8 mouse cellular contexts compared by ENCODE assay signal in genomic region chr16:33859988-33860700, GRCm38 (mm10). TPM values are rescaled to one million over a fixed set of nuclear protein-coding genes. Genes with fewer than 3 reads are reported as not detected.
DNase-seq lines count a peak whose midpoint lies in the region; ATAC-seq and TF ChIP-seq lines count a peak whose summit lies in the region.

No protein-coding gene starts in this region.

- H3K4me3 ChIP-seq in CH12.LX (replicated peaks in 1 of 3; ENCODE audit: low read depth in 2 of 3, low read length in 2 of 3, poor library complexity in 1 of 3), result no peak overlapping the region
- H3K4me3 ChIP-seq in bone marrow, adult 2 months (replicated peaks; ENCODE audit: control insufficient read depth, low read depth, low read length), result peak overlapping the region; percentile 21
- no peak overlapping the region for H3K4me3 ChIP-seq in forebrain, embryonic 15.5 days
- H3K4me3 ChIP-seq in liver, embryonic 13.5 days (replicated peaks), result no peak overlapping the region

- 41% methylated on average over 14 of the region's 14 CpGs for WGBS in bone marrow, adult 2 months
- WGBS in forebrain, embryonic 15.5 days, result 37% methylated on average over 14 of the region's 14 CpGs
- WGBS in liver, embryonic 13.5 days (ENCODE audit: insufficient replicate concordance), result 44% methylated on average over 14 of the region's 14 CpGs

- in situ Hi-C loops in CH12.LX (cut with MboI; ENCODE audit: low pct_ligation_motif_present, low pct_unique_long_range_greater_than_20kb, low sequenced_read_pairs), result no loop called here

- peak; percentile 93 for ATAC-seq in forebrain, embryonic 15.5 days (replicated peaks)
- no peak for ATAC-seq in liver, embryonic 13.5 days (ENCODE audit: low read depth)

- H3K4me1 ChIP-seq in CH12.LX (ENCODE audit: control insufficient read depth in 1 of 2, insufficient read depth in 2 of 2), result peaks cover 0 to 10% of the 10 kb centered on the region in 2 experiments; a peak in 1 of 4 replicates
- H3K4me1 ChIP-seq in bone marrow, adult 2 months (ENCODE audit: control insufficient read depth, insufficient read depth, low read length), result peaks cover 3% of the 10 kb centered on the region
- peaks cover 13% of the 10 kb centered on the region for H3K4me1 ChIP-seq in forebrain, embryonic 15.5 days
- H3K4me1 ChIP-seq in liver, embryonic 13.5 days (replicated peaks), result peaks cover 3% of the 10 kb centered on the region; the same call in 1 of the 2 replicates

- H3K4me2 ChIP-seq in CH12.LX (ENCODE audit: insufficient read depth, low read depth, poor library complexity, severe bottlenecking), result no peak overlapping the region
- peak overlapping the region; percentile 28 for H3K4me2 ChIP-seq in forebrain, embryonic 15.5 days (replicated peaks)
- 0 out of 2 replicates have a peak overlapping the region, but pooled peaks have one; percentile 3 for H3K4me2 ChIP-seq in liver, embryonic 13.5 days

- H3K9ac ChIP-seq in CH12.LX (ENCODE audit: insufficient read depth, low read depth), result no peak overlapping the region
- 0 out of 2 replicates have a peak overlapping the region, but pooled peaks have one; percentile 21 for H3K9ac ChIP-seq in forebrain, embryonic 15.5 days (replicated peaks)
- H3K9ac ChIP-seq in liver, embryonic 13.5 days, result no peak overlapping the region

- peaks cover 1% of the 10 kb centered on the region for H3K27me3 ChIP-seq in CH12.LX (replicated peaks)
- no peaks in the 10 kb centered on the region for H3K27me3 ChIP-seq in forebrain, embryonic 15.5 days
- H3K27me3 ChIP-seq in liver, embryonic 13.5 days, result no peaks in the 10 kb centered on the region

- TF ChIP-seq CTCF in CH12.LX (conservative IDR thresholded peaks at IDR 0.05 in 1 of 2, IDR thresholded peaks at IDR 0.05 in 1 of 2; ENCODE audit: low read depth in 2 of 2, low read length in 2 of 2), result peak in 1 of 2 experiments; percentile 37; a peak in 2 of 4 replicates
- peak; percentile 22; the same call in 1 of the 2 replicates for TF ChIP-seq CTCF in bone marrow, adult 2 months (IDR thresholded peaks at IDR 0.05; ENCODE audit: control insufficient read depth, insufficient read depth, low read length)

- no peak; the same call in 1 of the 2 replicates for TF ChIP-seq RAD21 in CH12.LX (IDR thresholded peaks at IDR 0.05; ENCODE audit: low read depth, low read length)

- intact Hi-C loops in heart, postnatal 10 days (cut with DNase I), result no loop called here

- no peak for DNase-seq in CH12.LX (ENCODE audit: extremely low read depth)
- peak; percentile 91 to 92 for DNase-seq in heart, postnatal 10 days
- DNase-seq in kidney, postnatal 36 days, result peak; percentile 93
- DNase-seq in liver, embryonic 13.5 days, result no peak
- peak; percentile 33 for DNase-seq in retina, adult 2 months (ENCODE audit: low read depth, low spot score)
- no peak for DNase-seq in embryo, embryonic 11 days

- TF ChIP-seq EP300 in CH12.LX (IDR thresholded peaks at IDR 0.05; ENCODE audit: low read length), result no peak

- dilution Hi-C loops in CH12.LX (cut with MboI; ENCODE audit: extremely low pct_ligation_motif_present, extremely low pct_unique_long_range_greater_than_20kb, low sequenced_read_pairs), result no loop called here

- no peak overlapping the region for H3K27ac ChIP-seq in CH12.LX (ENCODE audit: insufficient read depth, low read depth)
- 0 out of 2 replicates have a peak overlapping the region, but pooled peaks have one; percentile 19 for H3K27ac ChIP-seq in bone marrow, adult 2 months (ENCODE audit: control insufficient read depth, insufficient read depth, low read depth, low read length, poor library complexity)
- H3K27ac ChIP-seq in forebrain, embryonic 15.5 days (replicated peaks), result peak overlapping the region; percentile 59
- H3K27ac ChIP-seq in liver, embryonic 13.5 days, result no peak overlapping the region

- H3K9me3 ChIP-seq in CH12.LX (replicated peaks; ENCODE audit: low read length), result no peaks in the 10 kb centered on the region
- no peaks in the 10 kb centered on the region for H3K9me3 ChIP-seq in forebrain, embryonic 15.5 days
- no peaks in the 10 kb centered on the region for H3K9me3 ChIP-seq in liver, embryonic 13.5 days (replicated peaks)

- TF ChIP-seq POLR2A in CH12.LX (IDR thresholded peaks at IDR 0.05; ENCODE audit: low read depth, low read length), result no peak
- no peak for TF ChIP-seq POLR2A in bone marrow, adult 2 months (IDR thresholded peaks at IDR 0.05; ENCODE audit: borderline replicate concordance, control insufficient read depth, low read depth, low read length)

- H3K79me2 ChIP-seq in CH12.LX (replicated peaks; ENCODE audit: control insufficient read depth, extremely low read depth, insufficient read depth, poor library complexity, severe bottlenecking), result no peaks in the 10 kb centered on the region

- H3K36me3 ChIP-seq in CH12.LX (replicated peaks in 1 of 2; ENCODE audit: control insufficient read depth in 1 of 2, insufficient read depth in 1 of 2, low read length in 1 of 2), result no peaks in the 10 kb centered on the region
- H3K36me3 ChIP-seq in forebrain, embryonic 15.5 days, result no peaks in the 10 kb centered on the region
- no peaks in the 10 kb centered on the region for H3K36me3 ChIP-seq in liver, embryonic 13.5 days

TF ChIP-seq in CH12.LX, 34 proteins besides CTCF, POLR2A, EP300 and RAD21:
- TF ChIP-seq SIN3A (IDR thresholded peaks at IDR 0.05; ENCODE audit: low read length), result no peak
- no peak for TF ChIP-seq PAX5 (IDR thresholded peaks at IDR 0.05; ENCODE audit: low read length)
- TF ChIP-seq SMC3 (IDR thresholded peaks at IDR 0.05; ENCODE audit: low read depth, low read length), result peak; percentile 44
- TF ChIP-seq GABPA (IDR thresholded peaks at IDR 0.05; ENCODE audit: insufficient replicate concordance, low read depth, low read length), result no peak

RNA-seq across cellular contexts. Expression of gene Itgb5, which starts 30.7 kb away (rescaled TPM):
- total RNA-seq in CH12.LX (2012; rRNA removed) (11.5 and 20.1 TPM in 2 replicates), CH12.LX (2014; rRNA removed) (0.65 and 0.85 TPM in 2 replicates)
- 1.1 and 1.8 TPM in 2 replicates for polyA plus RNA-seq in CH12.LX (2012; ENCODE audit: insufficient read length, low read depth)
- polyA plus RNA-seq in bone marrow, adult 2 months (2011; ENCODE audit: insufficient read depth, insufficient read length, low replicate concordance, missing spikeins), result 25.0 and 31.1 TPM in 2 replicates
- polyA plus RNA-seq in forebrain, embryonic 15.5 days (2015; fragmentation: Nextera tagmentation; extraction: Ambion mirVana), result 10.6 and 13.3 TPM in 2 replicates
- total RNA-seq in heart, postnatal 10 days (2021), result 10 to 100 TPM; 83.0 to 85.0 TPM
- polyA plus RNA-seq in liver, embryonic 13.5 days (2015; fragmentation: Nextera tagmentation; extraction: Ambion mirVana), result 10.9 and 11.3 TPM in 2 replicates

Comparison
In these comparisons a context has a peak if more than half of its experiments do, and no peak if none do; other contexts are left out.
1. DNase-seq: peak in heart, postnatal 10 days (2 of 2), kidney, postnatal 36 days (2 of 2) and retina, adult 2 months (single experiment); none in CH12.LX (single experiment), liver, embryonic 13.5 days (single experiment) and embryo, embryonic 11 days (single experiment).
2. H3K27ac ChIP-seq: peak in bone marrow, adult 2 months (single experiment) and forebrain, embryonic 15.5 days (single experiment); none in CH12.LX (single experiment) and liver, embryonic 13.5 days (single experiment).